Mouse (Mus musculus) kidney, embryonic 14.5 days (tissue): ENCODE data around the gene Eaf1. TPM values are rescaled to one million over a fixed set of nuclear protein-coding genes. Genes with fewer than 3 reads are reported as not detected.
A peak's percentile ranks its signal among the peaks of the same experiment; 100 is the strongest.

Experiments used
- ATAC-seq: fragments of 200-750 bp; cut with Nextera tagmentation; 2 replicates; pipeline ENCODE4 v1.8.0; 2017; ENCODE audit warnings: moderate number of reproducible peaks, mild to moderate bottlenecking, moderate TSS enrichment, moderate library complexity; ENCODE audit not compliant: low FRiP score, low TSS enrichment
- H3K27ac ChIP-seq: fragments of 300-500 bp; sonication (generic); 2 replicates; pipeline ENCODE4 v1.5.1; 2014; ENCODE audit warnings: low read depth, mild to moderate bottlenecking, low read length, moderate library complexity, mixed read lengths
- H3K27me3 ChIP-seq: fragments of 300-500 bp; sonication (generic); 2 replicates; pipeline ENCODE4 v1.6.1; 2014; ENCODE audit warnings: mild to moderate bottlenecking, low read length; ENCODE audit not compliant: control insufficient read depth, insufficient read depth
- H3K36me3 ChIP-seq: fragments of 300-500 bp; sonication (generic); 2 replicates; pipeline ENCODE4 v1.6.1; 2014; ENCODE audit warnings: low read length, mixed read lengths; ENCODE audit not compliant: control insufficient read depth, insufficient read depth
- H3K4me1 ChIP-seq: fragments of 300-500 bp; sonication (generic); 2 replicates; pipeline ENCODE4 v1.6.1; 2014; ENCODE audit warnings: low read length, mixed read lengths; ENCODE audit not compliant: control insufficient read depth, insufficient read depth
- H3K4me2 ChIP-seq: fragments of 300-500 bp; sonication (generic); replicated peaks from 2 replicates; pipeline ENCODE4 v1.6.1; 2014; ENCODE audit warnings: low read depth, mild to moderate bottlenecking, low read length
- H3K4me3 ChIP-seq: fragments of 300-500 bp; sonication (generic); 2 replicates; pipeline ENCODE4 v1.5.1; 2014; ENCODE audit warnings: mild to moderate bottlenecking, low read length
- H3K9ac ChIP-seq: fragments of 300-500 bp; sonication (generic); 2 replicates; pipeline ENCODE4 v1.6.1; 2014; ENCODE audit warnings: low read depth, mild to moderate bottlenecking, low read length, moderate library complexity
- H3K9me3 ChIP-seq: fragments of 300-500 bp; sonication (generic); 2 replicates; pipeline ENCODE4 v1.6.1; 2016; ENCODE audit warnings: low read length; ENCODE audit not compliant: control insufficient read depth
- WGBS: fragments of 180-500 bp; shearing (Covaris S2); extraction: QIAGEN DNeasy Blood & Tissue Kit; methylation state at CpG from one replicate; pipeline ENCODE4 v1.1.7; 2014; 5-methylcytosine and 5-hydroxymethylcytosine counted together
- polyA plus RNA-seq: library from polyadenylated mRNA; unstranded; fragments of >200 nt; fragmentation: Nextera tagmentation; extraction: Ambion mirVana; gene quantifications from 2 replicates; pipeline ENCODE4 v1.2.1, GENCODE M21; 2014

The Eaf1 gene
- polyA plus RNA-seq, 1 experiment from 2014 or later: 29.0 TPM

DNA sequence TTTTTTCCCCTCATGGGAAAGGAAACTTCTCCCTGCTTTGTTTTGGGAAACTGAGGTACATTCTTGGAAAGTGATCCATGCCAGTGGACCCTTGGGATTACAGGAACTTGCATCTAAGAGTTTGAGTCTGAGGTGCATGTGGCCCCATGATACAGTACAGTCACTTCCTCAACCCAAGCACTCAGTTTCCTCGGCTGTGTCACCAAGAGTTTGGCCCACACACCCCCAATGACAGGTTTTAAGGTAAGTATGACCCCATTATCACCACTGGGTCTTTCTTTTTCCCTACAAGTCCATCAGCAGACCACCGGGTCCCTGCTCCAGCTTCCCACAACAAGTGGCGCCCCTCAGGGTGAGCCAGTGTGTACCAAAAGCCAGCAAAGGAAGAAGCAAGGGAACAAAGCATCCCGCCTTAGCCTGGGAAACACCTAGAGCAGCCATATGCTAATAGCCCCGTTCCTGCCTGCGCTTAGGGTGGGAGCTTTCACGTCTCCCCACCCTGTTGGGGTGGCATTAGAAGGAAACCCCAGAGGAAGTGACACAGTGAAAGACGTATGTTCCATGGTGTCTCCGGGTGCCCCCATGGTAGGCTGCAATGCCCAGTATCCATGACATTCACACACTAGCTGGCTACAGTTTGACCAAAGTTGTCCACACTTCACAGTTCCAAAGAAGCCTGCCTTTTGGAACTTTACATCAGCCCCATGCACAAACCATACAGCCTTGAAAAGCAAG, 62.5 kb downstream of the Eaf1 start:
- Histone ChIP-seq H3K36me3 (no peaks in the 10 kb centered on the region), H3K27me3 (no peaks in the 10 kb centered on the region), H3K9ac (no peak overlapping the region), H3K4me1 (peaks cover 11% of the 10 kb centered on the region; the same call in 1 of the 2 replicates), H3K4me2 (no peak overlapping the region), H3K4me3 (no peak overlapping the region), H3K27ac (no peak overlapping the region), H3K9me3 (no peaks in the 10 kb centered on the region)
- 83% methylated on average over 9 of the region's 9 CpGs for WGBS
- no peak for ATAC-seq

- WGBS: 50% methylated on average over 8 of the region's 8 CpGs
- Histone ChIP-seq H3K27me3 (no peaks in the 10 kb centered on the region), H3K9ac (no peak overlapping the region), H3K4me3 (no peak overlapping the region), H3K36me3 (no peaks in the 10 kb centered on the region), H3K4me1 (peaks cover 11% of the 10 kb centered on the region; the same call in 1 of the 2 replicates), H3K9me3 (no peaks in the 10 kb centered on the region), H3K4me2 (no peak overlapping the region), H3K27ac (no peak overlapping the region)
- peak; percentile 44 for ATAC-seq
These were observed 63.1 kb downstream of the Eaf1 start for GRCm38 (mm10) chr14:31557273-31557672.

- H3K4me3 ChIP-seq: no peak overlapping the region
- no peak overlapping the region for H3K27ac ChIP-seq
- no peak for ATAC-seq
- WGBS: 37% methylated on average over 9 of the region's 9 CpGs
- H3K9me3 ChIP-seq: no peaks in the 10 kb centered on the region
- H3K9ac ChIP-seq: no peak overlapping the region
- H3K4me1 ChIP-seq: peaks cover 11% of the 10 kb centered on the region; the same call in 1 of the 2 replicates
- no peaks in the 10 kb centered on the region for H3K27me3 ChIP-seq
- no peaks in the 10 kb centered on the region for H3K36me3 ChIP-seq
- no peak overlapping the region for H3K4me2 ChIP-seq
These were observed 63.6 kb downstream of the Eaf1 start for GRCm38 (mm10) chr14:31557784-31558183.

- no peak overlapping the region for H3K27ac ChIP-seq
- 39% methylated on average over 5 of the region's 5 CpGs for WGBS
- H3K4me2 ChIP-seq: no peak overlapping the region
- ATAC-seq: no peak
- no peak overlapping the region for H3K9ac ChIP-seq
- no peaks in the 10 kb centered on the region for H3K27me3 ChIP-seq
- no peaks in the 10 kb centered on the region for H3K9me3 ChIP-seq
- no peak overlapping the region for H3K4me3 ChIP-seq
- H3K4me1 ChIP-seq: peaks cover 11% of the 10 kb centered on the region; the same call in 1 of the 2 replicates
- no peaks in the 10 kb centered on the region for H3K36me3 ChIP-seq
These were observed 65.0 kb downstream of the Eaf1 start for GRCm38 (mm10) chr14:31559216-31559615.

Other genes with a start within 250 kb of the Eaf1 start
- 12.4 and 14.7 TPM in 2 replicates for gene Phf7, start 243.1 kb upstream of the Eaf1 start, polyA plus RNA-seq
- gene Bap1, start 242.9 kb upstream of the Eaf1 start, polyA plus RNA-seq: 60.0 and 90.3 TPM in 2 replicates
- gene Dnah1, start 170.5 kb upstream of the Eaf1 start, polyA plus RNA-seq: 5.5 and 9.0 TPM in 2 replicates
- gene Capn7, start 157.8 kb upstream of the Eaf1 start, polyA plus RNA-seq: 27.4 and 49.8 TPM in 2 replicates
- 6.7 and 14.3 TPM in 2 replicates for gene Sh3bp5, start 58.3 kb upstream of the Eaf1 start, polyA plus RNA-seq
- 56.0 and 62.4 TPM in 2 replicates for gene Mettl6, start 641 bp downstream of the Eaf1 start, polyA plus RNA-seq
- 1.8 and 3.2 TPM in 2 replicates for gene Colq, start 96.9 kb downstream of the Eaf1 start, polyA plus RNA-seq
- gene Gm49387, start 146.5 kb downstream of the Eaf1 start, polyA plus RNA-seq: 3.3 TPM in 1 of 2 replicates, not detected in the other
- gene Btd, start 146.6 kb downstream of the Eaf1 start, polyA plus RNA-seq: 27.9 and 30.9 TPM in 2 replicates
- 11.5 and 20.6 TPM in 2 replicates for gene Hacl1, start 146.9 kb downstream of the Eaf1 start, polyA plus RNA-seq